Mouse (Mus musculus) embryonic facial prominence, embryonic 12.5 days (tissue): ENCODE results near the gene Aipl1. TPM values are rescaled to one million over a fixed set of nuclear protein-coding genes. Genes with fewer than 3 reads are reported as not detected.

Experiments used
- ATAC-seq: fragments of 200-750 bp; cut with Nextera tagmentation; 2 replicates; pipeline ENCODE4 v1.8.0; 2017; ENCODE audit not compliant: insufficient number of reproducible peaks, insufficient read depth, low FRiP score, low TSS enrichment
- H3K27ac ChIP-seq: fragments of 300-500 bp; sonication (generic); 2 replicates; pipeline ENCODE4 v1.5.1; 2016; ENCODE audit warnings: mild to moderate bottlenecking
- H3K27me3 ChIP-seq: fragments of 300-500 bp; sonication (generic); 2 replicates; pipeline ENCODE4 v1.6.1; 2016; ENCODE audit warnings: mild to moderate bottlenecking, moderate library complexity
- H3K36me3 ChIP-seq: fragments of 300-500 bp; sonication (generic); 2 replicates; pipeline ENCODE4 v1.6.1; 2016; ENCODE audit warnings: mild to moderate bottlenecking
- H3K4me1 ChIP-seq: fragments of 300-500 bp; sonication (generic); 2 replicates; pipeline ENCODE4 v1.6.1; 2016
- H3K4me2 ChIP-seq: fragments of 300-500 bp; sonication (generic); replicated peaks from 2 replicates; pipeline ENCODE4 v1.6.1; 2016; ENCODE audit warnings: mild to moderate bottlenecking, moderate library complexity
- H3K4me3 ChIP-seq: fragments of 300-500 bp; sonication (generic); 2 replicates; pipeline ENCODE4 v1.5.1; 2016; ENCODE audit warnings: mild to moderate bottlenecking
- H3K9ac ChIP-seq: fragments of 300-500 bp; sonication (generic); 2 replicates; pipeline ENCODE4 v1.6.1; 2016; ENCODE audit warnings: mild to moderate bottlenecking, moderate library complexity
- H3K9me3 ChIP-seq: fragments of 300-500 bp; sonication (generic); 2 replicates; pipeline ENCODE4 v1.6.1; 2016; ENCODE audit warnings: mild to moderate bottlenecking, moderate library complexity
- WGBS: fragments of 180-500 bp; shearing (Covaris S2); methylation state at CpG from one replicate; pipeline ENCODE4 v1.1.7; 2016; 5-methylcytosine and 5-hydroxymethylcytosine counted together
- polyA plus RNA-seq: library from polyadenylated mRNA; unstranded; fragments of >200 nt; fragmentation: Nextera tagmentation; extraction: Ambion mirVana; gene quantifications from 2 replicates; pipeline ENCODE4 v1.2.1, GENCODE M21; 2016

The Aipl1 gene
- polyA plus RNA-seq, 1 experiment from 2014 or later, result 0.36 TPM

- Histone ChIP-seq H3K27me3 (no peaks in the 10 kb centered on the region), H3K9ac (no peak overlapping the region), H3K9me3 (peaks cover 17% of the 10 kb centered on the region; the same call in 1 of the 2 replicates), H3K4me2 (no peak overlapping the region), H3K36me3 (no peaks in the 10 kb centered on the region), H3K4me3 (no peak overlapping the region), H3K27ac (no peak overlapping the region), H3K4me1 (no peaks in the 10 kb centered on the region)
- WGBS, result 35% methylated on average over 6 of the region's 6 CpGs
- ATAC-seq, result no peak
These were observed 29.0 kb upstream of the Aipl1 start for GRCm38 (mm10) chr11:72066330-72066729.

- 89% methylated on average over 8 of the region's 8 CpGs for WGBS
- peaks cover 17% of the 10 kb centered on the region; the same call in 1 of the 2 replicates for H3K9me3 ChIP-seq
- no peak overlapping the region for H3K9ac ChIP-seq
- no peak overlapping the region for H3K4me3 ChIP-seq
- H3K27me3 ChIP-seq, result no peaks in the 10 kb centered on the region
- H3K4me2 ChIP-seq, result no peak overlapping the region
- no peak overlapping the region for H3K27ac ChIP-seq
- no peaks in the 10 kb centered on the region for H3K36me3 ChIP-seq
- ATAC-seq, result no peak
- H3K4me1 ChIP-seq, result no peaks in the 10 kb centered on the region
These were observed 27.8 kb upstream of the Aipl1 start for GRCm38 (mm10) chr11:72065103-72065502.

- Histone ChIP-seq H3K4me1 (no peaks in the 10 kb centered on the region), H3K9ac (no peak overlapping the region), H3K9me3 (peaks cover 17% of the 10 kb centered on the region; the same call in 1 of the 2 replicates), H3K4me2 (no peak overlapping the region), H3K27me3 (no peaks in the 10 kb centered on the region), H3K36me3 (no peaks in the 10 kb centered on the region), H3K4me3 (no peak overlapping the region), H3K27ac (no peak overlapping the region)
- ATAC-seq, result no peak
- 83% methylated on average over 6 of the region's 6 CpGs for WGBS
These were observed 27.1 kb upstream of the Aipl1 start for GRCm38 (mm10) chr11:72064414-72064813.

GRCm38 (mm10) chr11:72061093-72061620, 23.8 kb upstream of the Aipl1 start:
- no peak overlapping the region for H3K4me3 ChIP-seq
- no peaks in the 10 kb centered on the region for H3K27me3 ChIP-seq
- no peak overlapping the region for H3K4me2 ChIP-seq
- no peak overlapping the region for H3K27ac ChIP-seq
- H3K4me1 ChIP-seq, result peaks cover 7% of the 10 kb centered on the region; the same call in 1 of the 2 replicates
- 80% methylated on average over 13 of the region's 13 CpGs for WGBS
- ATAC-seq, result no peak
- peaks cover 17% of the 10 kb centered on the region; the same call in 1 of the 2 replicates for H3K9me3 ChIP-seq
- H3K9ac ChIP-seq, result no peak overlapping the region
- no peaks in the 10 kb centered on the region for H3K36me3 ChIP-seq

- H3K4me2 ChIP-seq, result no peak overlapping the region
- no peak overlapping the region for H3K27ac ChIP-seq
- H3K9ac ChIP-seq, result no peak overlapping the region
- no peak for ATAC-seq
- WGBS, result 79% methylated on average over 9 of the region's 9 CpGs
- no peaks in the 10 kb centered on the region for H3K27me3 ChIP-seq
- no peak overlapping the region for H3K4me3 ChIP-seq
- no peaks in the 10 kb centered on the region for H3K36me3 ChIP-seq
- peaks cover 13% of the 10 kb centered on the region for H3K4me1 ChIP-seq
- H3K9me3 ChIP-seq, result peaks cover 17% of the 10 kb centered on the region; the same call in 1 of the 2 replicates
These were observed 23.1 kb upstream of the Aipl1 start for GRCm38 (mm10) chr11:72060416-72060815.

GRCm38 (mm10) chr11:72057166-72057565, 19.9 kb upstream of the Aipl1 start:
- H3K9ac ChIP-seq, result no peak overlapping the region
- WGBS, result 67% methylated on average over 3 of the region's 3 CpGs

GRCm38 (mm10) chr11:72055176-72055575, 17.9 kb upstream of the Aipl1 start:
- H3K4me2 ChIP-seq, result no peak overlapping the region
- H3K4me1 ChIP-seq, result peaks cover 33% of the 10 kb centered on the region
- no peaks in the 10 kb centered on the region for H3K36me3 ChIP-seq
- no peak overlapping the region for H3K27ac ChIP-seq
- no peak for ATAC-seq
- H3K4me3 ChIP-seq, result no peak overlapping the region
- no peak overlapping the region for H3K9ac ChIP-seq
- WGBS, result 34% methylated on average over 2 of the region's 2 CpGs
- H3K9me3 ChIP-seq, result no peaks in the 10 kb centered on the region
- peaks cover 12% of the 10 kb centered on the region; the same call in 1 of the 2 replicates for H3K27me3 ChIP-seq

More at GRCm38 (mm10) chr11:72057166-72057565, 19.9 kb upstream of the Aipl1 start:
- ATAC-seq, result no peak
- Histone ChIP-seq H3K27me3 (0 out of 2 replicates have a peak, but pooled peaks cover 2% of the 10 kb centered on the region), H3K27ac (no peak overlapping the region), H3K9me3 (no peaks in the 10 kb centered on the region), H3K4me2 (no peak overlapping the region), H3K4me1 (peaks cover 20% of the 10 kb centered on the region), H3K36me3 (no peaks in the 10 kb centered on the region), H3K4me3 (no peak overlapping the region)

GRCm38 (mm10) chr11:72052636-72053035, 15.3 kb upstream of the Aipl1 start:
- no peak for ATAC-seq
- Histone ChIP-seq H3K4me1 (peaks cover 34% of the 10 kb centered on the region), H3K27ac (no peak overlapping the region), H3K4me3 (no peak overlapping the region), H3K4me2 (no peak overlapping the region), H3K9ac (no peak overlapping the region), H3K9me3 (no peaks in the 10 kb centered on the region), H3K27me3 (peaks cover 23% of the 10 kb centered on the region; the same call in 1 of the 2 replicates), H3K36me3 (no peaks in the 10 kb centered on the region)
- WGBS, result 16% methylated on average over 5 of the region's 5 CpGs

GRCm38 (mm10) chr11:72052221-72052620, 14.9 kb upstream of the Aipl1 start:
- no peak overlapping the region for H3K4me3 ChIP-seq
- H3K9ac ChIP-seq, result no peak overlapping the region
- no peak for ATAC-seq
- H3K36me3 ChIP-seq, result 0 out of 2 replicates have a peak, but pooled peaks cover under 1% of the 10 kb centered on the region
- H3K27ac ChIP-seq, result no peak overlapping the region
- peaks cover 31% of the 10 kb centered on the region for H3K4me1 ChIP-seq
- 23% methylated on average over 3 of the region's 3 CpGs for WGBS
- H3K4me2 ChIP-seq, result no peak overlapping the region
- no peaks in the 10 kb centered on the region for H3K9me3 ChIP-seq
- peaks cover 23% of the 10 kb centered on the region; the same call in 1 of the 2 replicates for H3K27me3 ChIP-seq

GRCm38 (mm10) chr11:72050895-72051858, 13.9 kb upstream of the Aipl1 start:
- no peak overlapping the region for H3K27ac ChIP-seq
- ATAC-seq, result peak; percentile 57; the same call in 1 of the 2 replicates
- H3K9me3 ChIP-seq, result no peaks in the 10 kb centered on the region
- H3K27me3 ChIP-seq, result peaks cover 23% of the 10 kb centered on the region; the same call in 1 of the 2 replicates
- peak overlapping the region; percentile 60 for H3K9ac ChIP-seq
- peaks cover 11% of the 10 kb centered on the region; the same call in 1 of the 2 replicates for H3K36me3 ChIP-seq
- WGBS, result 2% methylated on average over 45 of the region's 45 CpGs
- H3K4me1 ChIP-seq, result peaks cover 27% of the 10 kb centered on the region
- H3K4me3 ChIP-seq, result peak overlapping the region; percentile 58
- peak overlapping the region; percentile 93 for H3K4me2 ChIP-seq

- H3K27me3 ChIP-seq, result peaks cover 23% of the 10 kb centered on the region; the same call in 1 of the 2 replicates
- no peak overlapping the region for H3K27ac ChIP-seq
- ATAC-seq, result no peak
These were observed 13.0 kb upstream of the Aipl1 start for GRCm38 (mm10) chr11:72050168-72050894.

More at GRCm38 (mm10) chr11:72050168-72050894, 13.0 kb upstream of the Aipl1 start:
- H3K4me2 ChIP-seq, result peak overlapping the region; percentile 93
- no peaks in the 10 kb centered on the region for H3K9me3 ChIP-seq
- peak overlapping the region; percentile 60 for H3K9ac ChIP-seq
- peaks cover 20% of the 10 kb centered on the region for H3K4me1 ChIP-seq
- peak overlapping the region; percentile 58 for H3K4me3 ChIP-seq
- peaks cover 19% of the 10 kb centered on the region for H3K36me3 ChIP-seq
- 24% methylated on average over 14 of the region's 14 CpGs for WGBS
